Mouse (Mus musculus): ENCODE results near the gene Ecpas. TPM values are rescaled to one million over a fixed set of nuclear protein-coding genes. Genes with fewer than 3 reads are reported as not detected.

Gene Ecpas
- total RNA-seq, 2 experiments from 2014 or later, result 119 to 120 TPM

Other genes starting within 250 kb of the Ecpas start
- gene Olfr267, start 125.0 kb downstream of the Ecpas start, total RNA-seq (2021), result under 1 TPM; 0.12 to 0.20 TPM
- gene Zkscan16, start 30.9 kb upstream of the Ecpas start, total RNA-seq (2021), result 10 to 100 TPM; 55.5 to 58.4 TPM
- 1 to 10 TPM; 2.6 to 3.2 TPM for gene Ptgr1, start 74.4 kb upstream of the Ecpas start, total RNA-seq (2021)
- gene Dnajc25, start 82.3 kb upstream of the Ecpas start, total RNA-seq (2021), result 1 to 10 TPM; 3.4 to 4.8 TPM
- gene Gm20503, start 90.5 kb upstream of the Ecpas start, total RNA-seq (2021), result 1 to 10 TPM; 2.6 to 3.6 TPM
- 10 to 100 TPM; 81.9 to 83.1 TPM for gene Gng10, start 122.3 kb upstream of the Ecpas start, total RNA-seq (2021)
- not detected for gene AI481877, start 226.2 kb upstream of the Ecpas start, total RNA-seq (2021)